Mouse (Mus musculus): ENCODE data around the gene Dapk2. TPM values are rescaled to one million over a fixed set of nuclear protein-coding genes. Genes with fewer than 3 reads are reported as not detected.

Gene Dapk2
- 6.7 and 7.4 TPM in 2 replicates for polyA plus RNA-seq (2014; fragmentation: Nextera tagmentation; extraction: Ambion mirVana)

DNA sequence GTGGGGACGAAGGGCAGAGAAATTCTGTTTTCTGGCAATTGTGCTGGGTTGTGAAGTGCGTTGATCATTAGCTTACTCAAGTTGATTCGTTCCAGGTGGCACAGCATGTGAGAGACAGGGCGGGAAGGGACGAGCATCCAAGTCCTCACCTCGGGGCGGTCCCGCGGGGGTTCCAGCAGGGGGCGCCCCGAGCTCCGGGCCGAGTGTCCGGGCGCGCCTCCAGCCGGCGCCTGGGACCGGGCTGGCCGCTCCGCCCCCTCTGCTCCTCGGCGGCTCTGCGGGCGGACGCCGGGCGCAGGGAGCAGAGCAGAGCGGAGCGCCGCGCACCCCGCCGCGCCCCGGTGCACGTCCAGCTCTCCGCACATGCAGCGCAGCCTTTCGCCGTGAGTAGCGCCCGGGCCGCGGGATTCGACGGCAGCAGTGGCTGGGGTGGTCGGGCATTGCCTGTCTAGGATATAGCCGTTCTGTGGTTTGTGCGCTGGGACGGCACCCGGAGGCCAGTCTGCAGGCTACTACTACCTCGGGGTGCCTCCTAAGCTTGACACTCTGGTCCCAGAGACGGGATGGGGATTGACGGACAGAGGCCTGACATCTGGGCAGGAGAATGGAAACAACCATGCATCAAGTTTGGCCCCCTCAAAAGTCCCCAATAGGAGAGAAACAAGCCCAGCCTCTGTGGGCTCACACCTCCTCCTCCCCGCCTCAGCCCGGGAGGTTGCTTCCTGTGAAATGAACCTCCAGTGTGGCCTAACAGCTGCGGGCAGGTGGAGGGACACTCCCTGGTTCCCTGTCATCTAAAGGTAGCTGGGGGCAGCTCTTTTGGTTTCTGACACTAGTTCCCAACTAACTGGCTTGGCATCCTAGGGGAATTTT lies at the start of gene Dapk2:
TSS of gene Dapk2 (plus strand) at position 266 of the 873 bp plus-strand sequence.
- Histone ChIP-seq H3K9ac (ENCODE audit: low read length) (peak within 1 kb of the TSS; percentile 54), H3K36me3 (ENCODE audit: control insufficient read depth, insufficient read depth, low read length) (no peaks in the 10 kb centered on the region), H3K4me3 (ENCODE audit: low read depth, low read length) (peak within 1 kb of the TSS; percentile 35), H3K27ac (ENCODE audit: low read depth, low read length) (no peak within 1 kb of the TSS), H3K4me1 (ENCODE audit: control insufficient read depth, insufficient read depth, low read length) (no peaks in the 10 kb centered on the region), H3K27me3 (ENCODE audit: control insufficient read depth, insufficient read depth, low read length) (peaks cover 7% of the 10 kb centered on the region), H3K4me2 (peak within 1 kb of the TSS; percentile 52), H3K9me3 (ENCODE audit: control insufficient read depth, low read length) (no peaks in the 10 kb centered on the region)
- 2% methylated on average over 58 of the region's 58 CpGs for WGBS
- peak; percentile 84 for ATAC-seq (ENCODE audit: low FRiP score)
- DNase-seq (ENCODE audit: low spot score, missing footprints): peak; percentile 97

GRCm38 (mm10) chr9:66109574-66109973 lies 48.4 kb upstream of the Dapk2 start:
- no peak for ATAC-seq (ENCODE audit: low FRiP score)
- H3K4me1 ChIP-seq (ENCODE audit: control insufficient read depth, insufficient read depth, low read length): peaks cover 9% of the 10 kb centered on the region
- H3K4me2 ChIP-seq: no peak overlapping the region
- H3K27ac ChIP-seq (ENCODE audit: low read depth, low read length): no peak overlapping the region
- H3K36me3 ChIP-seq (ENCODE audit: control insufficient read depth, insufficient read depth, low read length): peaks cover 18% of the 10 kb centered on the region
- no peak overlapping the region for H3K4me3 ChIP-seq (ENCODE audit: low read depth, low read length)
- no peaks in the 10 kb centered on the region for H3K27me3 ChIP-seq (ENCODE audit: control insufficient read depth, insufficient read depth, low read length)
- no peak overlapping the region for H3K9ac ChIP-seq (ENCODE audit: low read length)
- no peak for DNase-seq (ENCODE audit: low spot score, missing footprints)
- 93% methylated on average over 1 of the region's 1 CpGs for WGBS
- no peaks in the 10 kb centered on the region for H3K9me3 ChIP-seq (ENCODE audit: control insufficient read depth, low read length)

GRCm38 (mm10) chr9:66110126-66110525 lies 47.9 kb upstream of the Dapk2 start:
- DNase-seq (ENCODE audit: low spot score, missing footprints): no peak
- Histone ChIP-seq H3K4me1 (ENCODE audit: control insufficient read depth, insufficient read depth, low read length) (peaks cover 9% of the 10 kb centered on the region), H3K9me3 (ENCODE audit: control insufficient read depth, low read length) (no peaks in the 10 kb centered on the region), H3K4me2 (no peak overlapping the region), H3K9ac (ENCODE audit: low read length) (no peak overlapping the region), H3K27ac (ENCODE audit: low read depth, low read length) (peak overlapping the region; percentile 38), H3K4me3 (ENCODE audit: low read depth, low read length) (no peak overlapping the region), H3K27me3 (ENCODE audit: control insufficient read depth, insufficient read depth, low read length) (no peaks in the 10 kb centered on the region), H3K36me3 (ENCODE audit: control insufficient read depth, insufficient read depth, low read length) (peaks cover 15% of the 10 kb centered on the region)
- 60% methylated on average over 8 of the region's 8 CpGs for WGBS
- ATAC-seq (ENCODE audit: low FRiP score): no peak

GRCm38 (mm10) chr9:66110611-66111379 lies 47.2 kb upstream of the Dapk2 start:
- Histone ChIP-seq H3K4me3 (ENCODE audit: low read depth, low read length) (no peak overlapping the region), H3K4me1 (ENCODE audit: control insufficient read depth, insufficient read depth, low read length) (peaks cover 9% of the 10 kb centered on the region), H3K27ac (ENCODE audit: low read depth, low read length) (peak overlapping the region; percentile 38), H3K27me3 (ENCODE audit: control insufficient read depth, insufficient read depth, low read length) (no peaks in the 10 kb centered on the region), H3K36me3 (ENCODE audit: control insufficient read depth, insufficient read depth, low read length) (peaks cover 15% of the 10 kb centered on the region), H3K9ac (ENCODE audit: low read length) (no peak overlapping the region), H3K9me3 (ENCODE audit: control insufficient read depth, low read length) (no peaks in the 10 kb centered on the region), H3K4me2 (no peak overlapping the region)
- DNase-seq (ENCODE audit: low spot score, missing footprints): no peak
- no peak for ATAC-seq (ENCODE audit: low FRiP score)
- 41% methylated on average over 8 of the region's 8 CpGs for WGBS

DNA sequence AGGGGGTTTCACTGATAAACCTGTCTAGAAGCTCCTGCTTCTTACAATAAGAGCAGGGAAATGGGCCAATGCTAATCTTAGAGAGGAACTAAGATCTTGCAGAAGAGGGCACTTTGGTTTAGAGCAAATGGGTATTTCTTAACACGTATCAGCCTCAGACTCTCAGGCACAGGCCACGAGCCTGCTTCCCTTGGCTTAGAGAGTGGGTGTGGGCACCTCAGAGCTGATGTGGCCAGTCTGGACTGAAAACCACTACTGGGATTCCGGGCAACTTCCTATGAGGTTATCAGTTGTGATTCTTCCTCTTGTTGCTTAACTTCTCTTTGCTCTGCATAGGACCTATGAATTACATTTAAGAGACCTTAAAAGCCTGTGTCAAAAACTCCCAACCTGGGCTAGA lies 43.7 kb upstream of the Dapk2 start:
- H3K9me3 ChIP-seq (ENCODE audit: control insufficient read depth, low read length): no peaks in the 10 kb centered on the region
- H3K27ac ChIP-seq (ENCODE audit: low read depth, low read length): no peak overlapping the region
- no peak for ATAC-seq (ENCODE audit: low FRiP score)
- H3K27me3 ChIP-seq (ENCODE audit: control insufficient read depth, insufficient read depth, low read length): no peaks in the 10 kb centered on the region
- no peak for DNase-seq (ENCODE audit: low spot score, missing footprints)
- no peak overlapping the region for H3K9ac ChIP-seq (ENCODE audit: low read length)
- H3K4me3 ChIP-seq (ENCODE audit: low read depth, low read length): no peak overlapping the region
- no peak overlapping the region for H3K4me2 ChIP-seq
- H3K4me1 ChIP-seq (ENCODE audit: control insufficient read depth, insufficient read depth, low read length): peaks cover 12% of the 10 kb centered on the region
- peaks cover 3% of the 10 kb centered on the region; the same call in 1 of the 2 replicates for H3K36me3 ChIP-seq (ENCODE audit: control insufficient read depth, insufficient read depth, low read length)
- 92% methylated on average over 3 of the region's 3 CpGs for WGBS

- DNase-seq (ENCODE audit: low spot score, missing footprints): no peak
- Histone ChIP-seq H3K9me3 (ENCODE audit: control insufficient read depth, low read length) (no peaks in the 10 kb centered on the region), H3K4me3 (ENCODE audit: low read depth, low read length) (no peak overlapping the region), H3K36me3 (ENCODE audit: control insufficient read depth, insufficient read depth, low read length) (peaks cover 3% of the 10 kb centered on the region; the same call in 1 of the 2 replicates), H3K27ac (ENCODE audit: low read depth, low read length) (no peak overlapping the region), H3K9ac (ENCODE audit: low read length) (peak overlapping the region; percentile 20; the same call in 1 of the 2 replicates), H3K4me1 (ENCODE audit: control insufficient read depth, insufficient read depth, low read length) (peaks cover 2% of the 10 kb centered on the region; the same call in 1 of the 2 replicates), H3K4me2 (no peak overlapping the region), H3K27me3 (ENCODE audit: control insufficient read depth, insufficient read depth, low read length) (no peaks in the 10 kb centered on the region)
- WGBS: 64% methylated on average over 8 of the region's 8 CpGs
- ATAC-seq (ENCODE audit: low FRiP score): no peak
These were observed 41.1 kb upstream of the Dapk2 start for GRCm38 (mm10) chr9:66116890-66117289.

DNA sequence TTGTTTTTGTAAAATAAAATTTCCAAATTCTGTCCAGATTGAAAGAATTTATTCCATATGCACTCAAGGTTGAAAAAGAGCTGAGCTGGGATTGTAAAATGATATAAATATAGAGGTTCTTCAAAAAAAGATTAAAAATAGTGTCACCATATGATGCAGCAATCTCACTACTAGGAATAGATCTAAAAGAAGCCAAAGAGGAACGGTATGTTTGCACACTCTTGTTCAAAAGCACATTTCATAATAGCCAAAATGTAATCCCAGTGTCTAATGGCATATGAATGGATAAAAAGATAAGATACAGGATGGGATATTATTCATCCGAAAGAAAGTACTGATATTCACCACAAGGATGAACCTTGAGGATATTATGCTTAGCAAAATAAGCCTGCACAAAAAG lies 38.5 kb upstream of the Dapk2 start:
- DNase-seq (ENCODE audit: low spot score, missing footprints): no peak
- no peak for ATAC-seq (ENCODE audit: low FRiP score)
- Histone ChIP-seq H3K4me2 (no peak overlapping the region), H3K4me3 (ENCODE audit: low read depth, low read length) (no peak overlapping the region), H3K27ac (ENCODE audit: low read depth, low read length) (no peak overlapping the region), H3K9me3 (ENCODE audit: control insufficient read depth, low read length) (no peaks in the 10 kb centered on the region), H3K27me3 (ENCODE audit: control insufficient read depth, insufficient read depth, low read length) (no peaks in the 10 kb centered on the region), H3K36me3 (ENCODE audit: control insufficient read depth, insufficient read depth, low read length) (no peaks in the 10 kb centered on the region), H3K9ac (ENCODE audit: low read length) (no peak overlapping the region), H3K4me1 (ENCODE audit: control insufficient read depth, insufficient read depth, low read length) (peaks cover 7% of the 10 kb centered on the region)
- WGBS: 92% methylated on average over 2 of the region's 2 CpGs

DNA sequence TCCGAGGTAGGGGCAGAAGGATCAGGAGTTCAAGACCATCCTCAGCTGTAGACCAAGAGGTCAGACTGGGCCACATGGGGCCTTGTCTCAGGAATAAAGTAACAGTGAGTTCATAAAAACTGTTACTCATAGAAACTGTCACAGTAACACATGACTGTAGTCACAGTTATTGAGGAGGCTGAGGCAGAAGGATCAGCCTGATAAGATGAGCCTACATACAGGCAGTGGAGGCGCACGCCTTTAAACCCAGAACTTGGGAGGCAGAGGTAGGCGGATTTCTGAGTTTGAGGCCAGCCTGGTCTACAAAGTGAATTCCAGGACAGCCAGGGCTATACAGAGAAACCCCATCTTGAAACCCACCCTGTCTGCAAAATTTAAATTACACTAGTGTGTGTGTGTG lies 37.9 kb upstream of the Dapk2 start:
- Histone ChIP-seq H3K9me3 (ENCODE audit: control insufficient read depth, low read length) (no peaks in the 10 kb centered on the region), H3K4me3 (ENCODE audit: low read depth, low read length) (no peak overlapping the region), H3K27ac (ENCODE audit: low read depth, low read length) (no peak overlapping the region), H3K4me2 (no peak overlapping the region), H3K9ac (ENCODE audit: low read length) (no peak overlapping the region), H3K27me3 (ENCODE audit: control insufficient read depth, insufficient read depth, low read length) (no peaks in the 10 kb centered on the region), H3K36me3 (ENCODE audit: control insufficient read depth, insufficient read depth, low read length) (no peaks in the 10 kb centered on the region), H3K4me1 (ENCODE audit: control insufficient read depth, insufficient read depth, low read length) (peaks cover 10% of the 10 kb centered on the region)
- WGBS: 92% methylated on average over 4 of the region's 4 CpGs
- ATAC-seq (ENCODE audit: low FRiP score) (no peak), DNase-seq (ENCODE audit: low spot score, missing footprints) (no peak)

DNA sequence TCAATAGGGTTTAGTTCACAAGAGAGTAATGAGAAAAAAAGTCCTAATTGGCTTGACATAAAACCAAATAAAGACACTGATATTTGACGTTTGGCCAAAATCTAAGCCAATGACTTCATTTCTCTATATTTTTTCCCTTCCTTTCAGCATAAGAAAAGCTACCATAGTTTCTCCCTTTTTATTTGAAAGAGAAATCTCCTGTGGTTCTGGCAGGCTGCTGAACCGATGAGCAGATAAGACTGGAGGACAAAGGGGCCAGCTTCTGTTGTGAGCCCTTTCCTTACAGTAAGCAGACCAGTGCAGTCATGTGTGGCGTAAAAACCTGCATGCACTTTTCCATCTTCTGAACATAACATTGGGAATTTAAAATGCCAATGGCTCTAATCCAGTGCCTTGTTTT lies 37.1 kb upstream of the Dapk2 start:
- 83% methylated on average over 3 of the region's 3 CpGs for WGBS
- H3K9ac ChIP-seq (ENCODE audit: low read length): no peak overlapping the region
- H3K27me3 ChIP-seq (ENCODE audit: control insufficient read depth, insufficient read depth, low read length): no peaks in the 10 kb centered on the region
- no peaks in the 10 kb centered on the region for H3K36me3 ChIP-seq (ENCODE audit: control insufficient read depth, insufficient read depth, low read length)
- DNase-seq (ENCODE audit: low spot score, missing footprints) (no peak), ATAC-seq (ENCODE audit: low FRiP score) (no peak)
- no peak overlapping the region for H3K4me2 ChIP-seq
- H3K4me1 ChIP-seq (ENCODE audit: control insufficient read depth, insufficient read depth, low read length): peaks cover 16% of the 10 kb centered on the region
- no peaks in the 10 kb centered on the region for H3K9me3 ChIP-seq (ENCODE audit: control insufficient read depth, low read length)
- no peak overlapping the region for H3K27ac ChIP-seq (ENCODE audit: low read depth, low read length)
- no peak overlapping the region for H3K4me3 ChIP-seq (ENCODE audit: low read depth, low read length)
